Mouse (Mus musculus) heart, postnatal 4 days (tissue): ENCODE results near the gene Irx6. TPM values are rescaled to one million over a fixed set of nuclear protein-coding genes. Genes with fewer than 3 reads are reported as not detected.

Source experiments
- DNase-seq: peaks from one replicate; pipeline ENCODE4 v3.0.0; 2021
- total RNA-seq, 2 experiments: library from RNA; stranded (reverse); gene quantifications; 2 replicates each; pipeline ENCODE4 v1.2.3; 2021

Gene Irx6
- not detected for total RNA-seq

GRCm38 (mm10) chr8:92674244-92675128, at the start of gene Irx6:
Gene Irx6, plus strand, starts transcription at chr8:92674288.
- peak; percentile 11 for DNase-seq

DNA sequence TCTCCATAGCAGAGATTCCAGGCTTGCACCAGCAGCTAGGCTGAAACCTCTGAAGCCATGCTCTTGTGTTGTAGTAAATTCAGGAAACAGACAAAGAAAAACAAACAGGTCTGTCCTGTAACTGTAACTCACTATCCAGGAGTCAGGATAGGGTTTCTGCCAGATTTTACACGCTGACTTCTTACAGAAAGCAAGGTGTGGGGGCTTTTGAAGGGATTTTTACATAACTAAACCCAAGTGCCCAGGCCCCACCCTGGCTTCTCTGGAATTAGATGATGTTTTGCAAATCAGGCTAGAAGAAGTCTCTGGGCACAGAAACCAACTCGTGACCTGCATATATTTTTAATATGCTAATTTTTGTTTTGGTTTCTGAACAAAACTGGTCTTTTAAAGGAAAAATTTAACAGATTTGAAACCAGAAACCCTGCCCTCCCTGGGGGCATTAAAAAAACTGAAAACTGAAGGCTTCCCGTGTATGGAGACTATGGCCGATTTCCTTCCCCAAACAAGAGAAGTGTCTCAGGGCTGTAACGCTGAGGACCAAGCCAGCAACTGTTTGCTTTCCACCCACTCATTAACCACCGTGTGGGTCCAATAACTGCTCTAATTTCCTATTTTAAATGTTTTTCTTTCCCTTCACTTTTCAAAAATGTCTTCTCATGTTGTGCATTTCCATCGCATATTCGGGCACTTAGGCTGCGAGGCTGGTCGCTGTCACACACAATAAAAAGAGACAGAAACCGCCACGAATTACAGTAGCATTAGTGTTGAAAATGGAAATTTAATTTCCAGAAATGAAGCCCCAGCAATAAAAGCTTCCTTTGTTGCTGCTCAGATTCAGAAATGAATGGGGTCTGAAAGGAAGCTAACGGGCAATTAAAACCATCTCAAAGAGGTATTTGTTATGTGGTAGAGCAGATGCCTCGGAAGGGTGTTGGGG, 45.1 kb upstream of the Irx6 start:
- DNase-seq = no peak

- DNase-seq = no peak
These were observed 40.9 kb upstream of the Irx6 start for GRCm38 (mm10) chr8:92633199-92633598.

GRCm38 (mm10) chr8:92640820-92641219, 33.3 kb upstream of the Irx6 start:
- no peak for DNase-seq

- peak; percentile 32 for DNase-seq
These were observed 27.5 kb upstream of the Irx6 start for GRCm38 (mm10) chr8:92646637-92647036.

DNA sequence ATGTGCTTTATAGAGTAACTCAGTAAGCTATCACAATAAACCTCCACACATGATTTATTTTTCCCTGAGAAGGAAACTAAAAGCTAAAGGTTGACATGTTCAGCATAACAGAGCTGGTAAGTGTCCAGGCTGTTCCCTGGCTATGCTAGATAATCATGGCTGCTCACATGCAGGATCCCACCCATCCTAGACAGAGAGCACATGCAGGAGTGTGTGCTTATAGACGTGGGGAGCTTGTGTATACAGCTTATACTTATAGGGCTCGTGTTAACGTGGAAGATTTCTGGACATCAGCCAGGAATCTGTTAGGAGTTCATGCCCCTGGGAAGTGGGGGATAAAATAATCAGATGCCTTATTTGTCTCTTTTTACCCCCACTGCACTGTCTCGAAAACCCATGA, 9.9 kb upstream of the Irx6 start:
- DNase-seq = no peak

DNA sequence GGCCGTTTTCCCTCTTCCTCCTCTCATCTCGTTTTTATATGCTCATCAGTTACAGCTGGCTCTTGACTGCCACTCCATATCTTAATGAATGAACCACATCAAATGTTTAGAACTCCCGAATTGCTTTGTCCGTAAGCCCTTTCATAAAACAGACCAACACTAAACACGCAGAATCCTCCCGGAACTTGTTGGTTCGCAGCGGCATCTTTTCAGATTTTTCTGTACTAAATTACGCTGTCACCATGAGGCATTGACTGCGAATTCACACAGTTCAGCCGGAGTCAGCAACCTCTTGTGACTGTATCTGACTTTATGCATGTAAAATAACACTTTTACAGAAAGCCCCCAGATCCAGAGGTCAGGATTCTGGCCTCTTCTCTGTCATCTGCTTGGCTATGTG, 3.9 kb upstream of the Irx6 start:
- DNase-seq = no peak

GRCm38 (mm10) chr8:92670656-92671195, 3.4 kb upstream of the Irx6 start:
- no peak for DNase-seq

DNA sequence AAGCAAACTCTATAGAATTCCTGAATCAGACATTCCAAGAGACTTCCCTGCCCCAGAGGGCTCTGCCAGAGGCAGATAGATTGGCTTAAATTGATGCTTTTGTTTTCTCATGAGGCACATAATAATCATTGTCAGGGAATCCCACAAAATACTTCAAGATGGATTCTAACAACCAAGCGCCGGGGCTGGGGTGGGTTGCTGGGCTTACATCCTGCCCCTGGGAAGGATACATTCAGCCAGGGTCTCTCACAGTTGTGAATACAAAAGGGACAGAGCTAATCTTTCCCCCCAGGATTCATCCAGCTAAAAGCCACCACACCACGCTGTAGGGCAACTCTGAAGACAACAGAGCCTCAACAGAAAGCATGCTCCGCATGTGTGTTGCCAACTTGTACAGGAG, 2.2 kb upstream of the Irx6 start:
- no peak for DNase-seq

GRCm38 (mm10) chr8:92673101-92673500, 987 bp upstream of the Irx6 start:
- DNase-seq = no peak

- peak; percentile 70 for DNase-seq
These were observed 389 bp upstream of the Irx6 start for GRCm38 (mm10) chr8:92673555-92674243.

- DNase-seq = no peak
These were observed 4.3 kb downstream of the Irx6 start for GRCm38 (mm10) chr8:92678407-92678806.

DNA sequence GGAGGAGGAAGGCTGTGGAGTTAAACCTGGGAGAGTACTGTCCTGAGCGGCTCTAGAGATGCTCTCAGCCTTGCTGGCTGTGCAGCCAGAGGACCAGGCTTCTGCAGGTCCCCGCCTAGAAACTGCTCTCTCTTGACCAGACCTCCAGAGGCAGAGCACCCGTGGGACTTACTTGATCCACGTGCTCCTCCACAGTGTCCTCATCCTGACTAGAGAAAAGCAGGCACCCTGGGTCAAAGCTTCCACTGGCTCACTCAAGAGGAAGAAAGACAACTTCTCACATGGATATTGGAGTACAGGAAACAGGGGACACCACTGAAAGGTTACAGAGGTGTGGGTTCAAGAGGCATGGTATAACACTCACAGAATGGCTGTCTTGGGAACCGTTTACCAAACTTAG, 23.3 kb downstream of the Irx6 start:
- DNase-seq = no peak

- DNase-seq = peak; percentile 23
These were observed 24.3 kb downstream of the Irx6 start for GRCm38 (mm10) chr8:92698411-92698810.

- no peak for DNase-seq
These were observed 25.9 kb downstream of the Irx6 start for GRCm38 (mm10) chr8:92699922-92700540.

- DNase-seq = peak; percentile 16
These were observed 29.3 kb downstream of the Irx6 start for GRCm38 (mm10) chr8:92703375-92703774.

GRCm38 (mm10) chr8:92706311-92706710, 32.2 kb downstream of the Irx6 start:
- no peak for DNase-seq

- DNase-seq = no peak
These were observed 39.2 kb downstream of the Irx6 start for GRCm38 (mm10) chr8:92713286-92713685.

GRCm38 (mm10) chr8:92717418-92717817, 43.3 kb downstream of the Irx6 start:
- DNase-seq = peak; percentile 12

GRCm38 (mm10) chr8:92718057-92718456, 44.0 kb downstream of the Irx6 start:
- no peak for DNase-seq

GRCm38 (mm10) chr8:92721266-92721935, 47.3 kb downstream of the Irx6 start:
- DNase-seq = peak; percentile 81
